Mouse (Mus musculus): ENCODE measurements around the gene Adcy7.

GRCm38 (mm10) chr8:88265511-88265910 lies 6.7 kb upstream of the Adcy7 start:
- TF ChIP-seq CTCF (IDR thresholded peaks at IDR 0.05; ENCODE audit: low read depth) (no peak), EP300 (optimal IDR thresholded peaks at IDR 0.05) (no peak)

Data from stomach, postnatal 0 days (tissue).